Mouse (Mus musculus): ENCODE data around the gene Insr. TPM values are rescaled to one million over a fixed set of nuclear protein-coding genes. Genes with fewer than 3 reads are reported as not detected.

Insr gene
- polyA plus RNA-seq, 1 experiment from 2014 or later, result 53.5 TPM

- peaks cover 5% of the 10 kb centered on the region for H3K4me1 ChIP-seq (replicated peaks)
- no peak for ATAC-seq (ENCODE audit: low read depth)
- no peaks in the 10 kb centered on the region for H3K27me3 ChIP-seq
- H3K27ac ChIP-seq (replicated peaks), result no peak overlapping the region
- no peak overlapping the region for H3K4me3 ChIP-seq
- H3K9me3 ChIP-seq, result no peaks in the 10 kb centered on the region
- no peak overlapping the region for H3K4me2 ChIP-seq
- WGBS, result 89% methylated on average over 3 of the region's 3 CpGs
- H3K36me3 ChIP-seq, result peaks cover 6% of the 10 kb centered on the region
- H3K9ac ChIP-seq, result no peak overlapping the region
These were observed 12.0 kb downstream of the Insr start for GRCm38 (mm10) chr8:3267449-3267761.

GRCm38 (mm10) chr8:3266686-3267448 is 12.6 kb downstream of the Insr start:
- H3K9ac ChIP-seq, result no peak overlapping the region
- WGBS, result 83% methylated on average over 6 of the region's 6 CpGs
- H3K4me1 ChIP-seq (replicated peaks), result peaks cover 5% of the 10 kb centered on the region
- H3K27ac ChIP-seq (replicated peaks), result no peak overlapping the region
- H3K4me3 ChIP-seq, result no peak overlapping the region
- H3K4me2 ChIP-seq, result no peak overlapping the region
- no peaks in the 10 kb centered on the region for H3K27me3 ChIP-seq
- no peaks in the 10 kb centered on the region for H3K9me3 ChIP-seq
- H3K36me3 ChIP-seq, result peaks cover 5% of the 10 kb centered on the region; the same call in 1 of the 2 replicates
- ATAC-seq (ENCODE audit: low read depth), result no peak

- no peak overlapping the region for H3K4me3 ChIP-seq
- H3K4me1 ChIP-seq (replicated peaks), result peaks cover 5% of the 10 kb centered on the region
- no peaks in the 10 kb centered on the region for H3K9me3 ChIP-seq
- H3K4me2 ChIP-seq, result no peak overlapping the region
- peaks cover 5% of the 10 kb centered on the region; the same call in 1 of the 2 replicates for H3K36me3 ChIP-seq
- no peaks in the 10 kb centered on the region for H3K27me3 ChIP-seq
- ATAC-seq (ENCODE audit: low read depth), result no peak
- H3K27ac ChIP-seq (replicated peaks), result no peak overlapping the region
- 53% methylated on average over 3 of the region's 3 CpGs for WGBS
- H3K9ac ChIP-seq, result no peak overlapping the region
These were observed 14.2 kb downstream of the Insr start for GRCm38 (mm10) chr8:3265182-3265581.

- Histone ChIP-seq H3K9ac (no peak overlapping the region), H3K9me3 (no peaks in the 10 kb centered on the region), H3K27ac (replicated peaks) (no peak overlapping the region), H3K4me2 (no peak overlapping the region), H3K4me3 (no peak overlapping the region), H3K4me1 (replicated peaks) (peaks cover 5% of the 10 kb centered on the region), H3K36me3 (peaks cover 12% of the 10 kb centered on the region), H3K27me3 (no peaks in the 10 kb centered on the region)
- WGBS, result 91% methylated on average over 3 of the region's 3 CpGs
- no peak for ATAC-seq (ENCODE audit: low read depth)
These were observed 16.6 kb downstream of the Insr start for GRCm38 (mm10) chr8:3262779-3263178.

- Histone ChIP-seq H3K4me3 (no peak overlapping the region), H3K27me3 (no peaks in the 10 kb centered on the region), H3K4me1 (replicated peaks) (peaks cover 12% of the 10 kb centered on the region), H3K9me3 (no peaks in the 10 kb centered on the region), H3K4me2 (no peak overlapping the region), H3K9ac (no peak overlapping the region), H3K36me3 (peaks cover 23% of the 10 kb centered on the region), H3K27ac (replicated peaks) (no peak overlapping the region)
- 95% methylated on average over 5 of the region's 5 CpGs for WGBS
- ATAC-seq (ENCODE audit: low read depth), result no peak
These were observed 18.3 kb downstream of the Insr start for GRCm38 (mm10) chr8:3261101-3261500.

- Histone ChIP-seq H3K27me3 (no peaks in the 10 kb centered on the region), H3K4me1 (replicated peaks) (peaks cover 13% of the 10 kb centered on the region; the same call in 1 of the 2 replicates), H3K9ac (no peak overlapping the region), H3K27ac (replicated peaks) (no peak overlapping the region), H3K36me3 (peaks cover 24% of the 10 kb centered on the region), H3K4me3 (no peak overlapping the region), H3K4me2 (no peak overlapping the region), H3K9me3 (no peaks in the 10 kb centered on the region)
- 76% methylated on average over 9 of the region's 9 CpGs for WGBS
- no peak for ATAC-seq (ENCODE audit: low read depth)
These were observed 19.1 kb downstream of the Insr start for GRCm38 (mm10) chr8:3260127-3260811.

- Histone ChIP-seq H3K9ac (no peak overlapping the region), H3K4me2 (no peak overlapping the region), H3K4me1 (replicated peaks) (peaks cover 13% of the 10 kb centered on the region; the same call in 1 of the 2 replicates), H3K27me3 (no peaks in the 10 kb centered on the region), H3K36me3 (peaks cover 48% of the 10 kb centered on the region), H3K27ac (replicated peaks) (no peak overlapping the region), H3K4me3 (no peak overlapping the region), H3K9me3 (no peaks in the 10 kb centered on the region)
- no peak for ATAC-seq (ENCODE audit: low read depth)
- WGBS, result 94% methylated on average over 5 of the region's 5 CpGs
These were observed 23.1 kb downstream of the Insr start for GRCm38 (mm10) chr8:3256147-3256940.

GRCm38 (mm10) chr8:3255321-3255720 is 24.1 kb downstream of the Insr start:
- WGBS, result 61% methylated on average over 1 of the region's 1 CpGs
- Histone ChIP-seq H3K36me3 (peaks cover 49% of the 10 kb centered on the region), H3K9me3 (no peaks in the 10 kb centered on the region), H3K4me2 (no peak overlapping the region), H3K4me1 (replicated peaks) (peaks cover 13% of the 10 kb centered on the region; the same call in 1 of the 2 replicates), H3K9ac (no peak overlapping the region), H3K27ac (replicated peaks) (no peak overlapping the region), H3K27me3 (no peaks in the 10 kb centered on the region), H3K4me3 (no peak overlapping the region)
- no peak for ATAC-seq (ENCODE audit: low read depth)

- no peak for ATAC-seq (ENCODE audit: low read depth)
- WGBS, result 91% methylated on average over 4 of the region's 4 CpGs
- H3K4me3 ChIP-seq, result no peak overlapping the region
- H3K36me3 ChIP-seq, result peaks cover 46% of the 10 kb centered on the region
- H3K27me3 ChIP-seq, result no peaks in the 10 kb centered on the region
- no peak overlapping the region for H3K9ac ChIP-seq
- no peaks in the 10 kb centered on the region for H3K9me3 ChIP-seq
- H3K27ac ChIP-seq (replicated peaks), result no peak overlapping the region
- peaks cover 13% of the 10 kb centered on the region; the same call in 1 of the 2 replicates for H3K4me1 ChIP-seq (replicated peaks)
- H3K4me2 ChIP-seq, result no peak overlapping the region
These were observed 26.2 kb downstream of the Insr start for GRCm38 (mm10) chr8:3253179-3253578.

GRCm38 (mm10) chr8:3252665-3253064 is 26.8 kb downstream of the Insr start:
- Histone ChIP-seq H3K4me1 (replicated peaks) (peaks cover 13% of the 10 kb centered on the region; the same call in 1 of the 2 replicates), H3K36me3 (peaks cover 43% of the 10 kb centered on the region), H3K9me3 (no peaks in the 10 kb centered on the region), H3K27ac (replicated peaks) (no peak overlapping the region), H3K9ac (no peak overlapping the region), H3K4me3 (no peak overlapping the region), H3K27me3 (no peaks in the 10 kb centered on the region), H3K4me2 (no peak overlapping the region)
- ATAC-seq (ENCODE audit: low read depth), result no peak
- WGBS, result 94% methylated on average over 6 of the region's 6 CpGs

- Histone ChIP-seq H3K9me3 (no peaks in the 10 kb centered on the region), H3K36me3 (peaks cover 41% of the 10 kb centered on the region), H3K27ac (replicated peaks) (no peak overlapping the region), H3K4me1 (replicated peaks) (peaks cover 6% of the 10 kb centered on the region; the same call in 1 of the 2 replicates), H3K4me2 (no peak overlapping the region), H3K9ac (no peak overlapping the region), H3K4me3 (no peak overlapping the region), H3K27me3 (no peaks in the 10 kb centered on the region)
- WGBS, result 99% methylated on average over 3 of the region's 3 CpGs
- ATAC-seq (ENCODE audit: low read depth), result no peak
These were observed 28.3 kb downstream of the Insr start for GRCm38 (mm10) chr8:3251101-3251500.

- Histone ChIP-seq H3K36me3 (peaks cover 47% of the 10 kb centered on the region), H3K4me2 (no peak overlapping the region), H3K27ac (replicated peaks) (no peak overlapping the region), H3K27me3 (no peaks in the 10 kb centered on the region), H3K9ac (no peak overlapping the region), H3K9me3 (no peaks in the 10 kb centered on the region), H3K4me3 (no peak overlapping the region), H3K4me1 (replicated peaks) (no peaks in the 10 kb centered on the region)
- no peak for ATAC-seq (ENCODE audit: low read depth)
- 79% methylated on average over 2 of the region's 2 CpGs for WGBS
These were observed 29.5 kb downstream of the Insr start for GRCm38 (mm10) chr8:3249886-3250285.

Measured in neural tube, embryonic 13.5 days (tissue).